Mouse (Mus musculus) macrophage (primary cell): ENCODE data around the gene A3galt2. TPM values are rescaled to one million over a fixed set of nuclear protein-coding genes. Genes with fewer than 3 reads are reported as not detected.

Experiments
- H3K27ac ChIP-seq: fragments of 350-480 bp; formaldehyde crosslinking; 2 replicates; pipeline ENCODE4 v1.9.0; 2021
- H3K36me3 ChIP-seq: fragments of 350-480 bp; formaldehyde crosslinking; 2 replicates; pipeline ENCODE4 v1.9.0; 2021; ENCODE audit errors: inconsistent target
- H3K4me3 ChIP-seq: fragments of 350-480 bp; formaldehyde crosslinking; 2 replicates; pipeline ENCODE4 v1.9.0; 2021; ENCODE audit errors: inconsistent target
- H3K79me2 ChIP-seq: fragments of 350-480 bp; formaldehyde crosslinking; 2 replicates; pipeline ENCODE4 v1.9.0; 2021; ENCODE audit errors: inconsistent target
- WGBS: methylation state at CpG from one replicate; pipeline ENCODE4 v1.1.7; 2026; ENCODE audit warnings: inconsistent platforms; ENCODE audit not compliant: missing documents; 5-methylcytosine and 5-hydroxymethylcytosine counted together
- polyA plus RNA-seq: library from polyadenylated mRNA; stranded (reverse); fragments of 250-400 nt; gene quantifications from 3 replicates; pipeline ENCODE4 v1.2.4, GENCODE M21; 2018; ENCODE audit warnings: inconsistent platforms

Gene A3galt2
- polyA plus RNA-seq, 1 experiment from 2014 or later, result not detected

DNA sequence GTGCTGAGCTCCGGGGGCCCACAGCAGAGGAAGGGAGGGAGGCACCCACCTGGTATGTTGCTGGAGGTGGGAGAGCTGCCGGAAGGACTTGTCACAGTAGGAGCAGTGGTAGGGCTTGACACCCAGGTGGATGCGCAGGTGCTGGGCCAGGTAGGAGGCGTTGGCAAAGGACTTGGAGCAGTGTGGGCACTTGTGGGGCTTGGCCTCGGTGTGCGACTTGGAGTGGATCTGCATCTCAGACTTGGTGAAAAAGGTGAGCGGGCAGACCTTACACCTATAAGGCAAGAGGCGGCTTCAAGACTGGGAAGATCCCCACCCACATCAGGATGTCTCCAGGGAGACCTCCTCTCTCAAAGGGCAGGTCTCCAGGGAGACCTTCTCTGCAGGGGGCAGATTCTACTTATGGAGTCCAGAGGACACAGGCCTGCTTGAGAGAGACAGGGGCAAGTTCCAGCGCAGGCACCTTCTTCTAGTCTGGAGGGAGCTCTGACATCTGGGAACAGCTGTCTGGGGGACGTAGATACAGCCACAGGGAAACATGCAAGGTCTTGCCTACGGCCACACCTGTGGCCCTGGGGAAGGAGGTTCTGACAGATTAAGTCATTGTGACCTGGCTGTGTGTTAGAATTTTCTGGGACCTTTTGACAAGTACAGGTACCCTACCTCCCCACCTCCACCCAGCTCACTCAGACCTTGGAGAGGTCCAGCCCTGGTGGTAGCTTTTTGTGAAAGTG is 30.9 kb downstream of the A3galt2 start:
- 93% methylated on average over 11 of the region's 11 CpGs for WGBS
- H3K27ac ChIP-seq, result no peak overlapping the region
- H3K4me3 ChIP-seq, result no peak overlapping the region
- no peaks in the 10 kb centered on the region for H3K79me2 ChIP-seq
- peaks cover 40% of the 10 kb centered on the region for H3K36me3 ChIP-seq

DNA sequence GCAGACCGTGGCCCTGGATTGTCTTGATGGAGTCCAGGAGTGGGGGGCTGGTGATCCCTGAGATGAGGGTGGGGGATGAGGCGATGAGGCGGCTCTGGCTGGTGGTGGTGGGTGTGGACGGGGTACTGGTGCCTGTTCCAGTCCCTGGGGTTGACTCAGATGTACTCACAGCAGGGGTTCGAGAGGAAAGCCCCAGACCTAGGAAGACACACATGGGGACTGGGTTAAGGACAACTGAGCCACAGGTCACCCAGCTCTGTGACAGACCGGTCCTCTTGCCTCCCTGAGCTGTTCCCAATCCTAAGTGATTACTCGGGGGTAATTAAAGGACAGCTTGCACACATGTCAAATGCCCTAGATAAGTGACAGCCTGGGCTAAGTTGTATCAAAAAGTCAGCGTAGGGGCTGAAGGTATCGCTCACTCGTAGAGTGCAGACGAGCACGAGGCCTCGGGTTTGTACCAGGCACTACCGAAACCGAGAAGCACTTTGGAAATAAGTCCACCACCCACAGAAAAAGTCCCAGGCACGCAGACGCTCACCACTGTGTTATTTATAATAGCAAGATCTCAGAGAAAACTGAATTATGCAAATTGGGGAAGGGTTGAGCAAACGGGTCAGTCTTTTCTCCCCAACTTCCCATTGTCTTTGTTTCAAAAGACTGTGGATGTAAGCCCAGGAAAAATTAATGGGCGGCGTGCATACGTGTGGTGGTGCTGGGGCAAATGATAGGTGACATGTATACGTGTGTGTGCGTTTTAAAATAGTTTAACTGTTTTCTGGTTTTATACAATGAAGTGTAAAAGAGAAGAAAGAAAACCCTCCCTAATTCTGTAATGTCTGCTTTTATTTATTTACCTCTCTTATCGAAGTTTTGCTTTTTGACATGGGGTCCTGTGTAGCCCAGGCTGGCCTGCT is 32.1 kb downstream of the A3galt2 start:
- Histone ChIP-seq H3K4me3 (no peak overlapping the region), H3K27ac (no peak overlapping the region), H3K36me3 (peaks cover 40% of the 10 kb centered on the region), H3K79me2 (no peaks in the 10 kb centered on the region; the same call in 1 of the 2 replicates)
- 94% methylated on average over 20 of the region's 24 CpGs for WGBS

DNA sequence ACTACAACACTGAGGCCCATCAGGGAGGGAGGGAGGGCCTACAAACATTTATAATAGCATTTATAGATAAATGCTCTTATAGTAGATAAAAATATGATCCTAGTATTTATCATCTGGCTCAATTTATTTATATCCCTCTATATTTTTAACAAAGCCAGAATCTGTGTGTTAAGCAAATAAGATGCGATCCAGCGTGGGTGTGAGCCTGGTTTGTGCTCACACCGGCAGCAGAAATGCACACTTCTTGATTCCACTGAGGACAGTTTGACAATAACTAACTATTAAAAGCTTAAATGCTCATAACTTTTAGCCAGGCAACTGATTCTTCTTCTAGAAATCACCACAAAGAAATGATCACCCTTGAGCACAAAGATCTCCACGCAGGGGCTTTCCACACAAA is 32.9 kb downstream of the A3galt2 start:
- H3K36me3 ChIP-seq, result peaks cover 39% of the 10 kb centered on the region
- H3K4me3 ChIP-seq, result no peak overlapping the region
- no peaks in the 10 kb centered on the region; the same call in 1 of the 2 replicates for H3K79me2 ChIP-seq
- 94% methylated on average over 4 of the region's 4 CpGs for WGBS
- H3K27ac ChIP-seq, result no peak overlapping the region

DNA sequence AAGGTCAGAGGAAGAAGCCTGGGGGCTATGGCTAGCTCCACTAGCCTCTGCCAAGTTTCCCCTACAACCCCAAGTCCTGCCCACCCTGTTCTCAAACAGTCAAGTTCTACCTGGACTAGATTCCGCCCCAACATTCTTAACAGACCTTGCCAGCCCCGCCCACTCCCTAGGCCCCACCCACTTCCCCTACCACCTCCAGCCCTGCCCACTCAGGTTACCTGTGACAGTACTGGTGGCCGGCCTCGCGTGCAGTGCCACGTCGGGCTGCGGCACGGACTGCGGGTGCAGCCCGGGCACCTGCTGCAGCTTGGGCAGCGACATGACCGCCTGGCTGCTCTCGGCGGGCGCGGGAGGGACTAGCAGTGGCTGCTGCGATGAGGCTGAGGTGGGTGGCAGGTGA is 34.5 kb downstream of the A3galt2 start:
- no peak overlapping the region for H3K27ac ChIP-seq
- WGBS, result 93% methylated on average over 18 of the region's 18 CpGs
- peaks cover 15% of the 10 kb centered on the region; the same call in 1 of the 2 replicates for H3K79me2 ChIP-seq
- peaks cover 26% of the 10 kb centered on the region for H3K36me3 ChIP-seq
- no peak overlapping the region for H3K4me3 ChIP-seq

DNA sequence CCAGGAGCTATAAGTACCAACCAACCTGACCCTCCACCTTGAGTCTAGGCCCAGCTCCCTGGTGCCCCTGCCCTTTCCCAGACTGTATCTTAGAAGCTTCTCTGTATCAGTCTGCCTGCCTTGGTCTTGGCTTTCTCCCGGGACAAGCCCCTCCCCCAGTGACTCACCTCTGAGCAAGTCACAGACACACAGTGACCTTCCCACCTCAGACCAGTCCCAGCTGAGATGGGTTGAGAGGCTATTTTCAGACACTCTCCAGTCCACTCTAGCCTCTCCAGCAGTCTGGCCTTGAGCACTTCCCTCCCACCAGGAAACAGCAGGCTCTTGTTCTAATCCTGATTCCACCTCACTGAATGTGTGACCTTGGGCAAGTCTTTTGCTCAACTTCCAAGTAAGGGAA is 38.5 kb downstream of the A3galt2 start:
- 44% methylated on average over 1 of the region's 1 CpGs for WGBS
- H3K4me3 ChIP-seq, result no peak overlapping the region
- H3K79me2 ChIP-seq, result peaks cover 36% of the 10 kb centered on the region; the same call in 1 of the 2 replicates
- H3K36me3 ChIP-seq, result no peaks in the 10 kb centered on the region
- no peak overlapping the region for H3K27ac ChIP-seq

DNA sequence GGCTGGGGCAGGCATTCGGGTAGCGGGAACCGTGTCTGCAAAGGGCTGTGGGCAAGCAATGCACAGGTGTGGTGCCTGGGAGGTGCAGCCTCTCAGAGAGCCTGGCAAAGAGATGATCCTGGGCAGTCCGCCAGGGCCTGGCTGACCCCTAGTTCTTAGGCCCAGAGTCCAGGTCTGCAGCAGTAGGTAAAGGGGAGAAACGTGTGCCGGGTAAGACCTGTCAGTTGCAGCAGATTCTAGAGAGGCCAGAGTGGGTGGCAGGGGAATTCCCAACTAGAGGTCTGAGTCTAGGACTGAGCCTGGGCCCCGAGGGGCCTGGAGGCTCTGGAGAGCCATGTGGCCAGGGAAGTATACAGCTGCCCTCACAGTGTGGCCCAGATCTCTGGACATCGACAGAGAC is 39.0 kb downstream of the A3galt2 start:
- no peaks in the 10 kb centered on the region for H3K36me3 ChIP-seq
- H3K27ac ChIP-seq, result no peak overlapping the region
- peaks cover 41% of the 10 kb centered on the region; the same call in 1 of the 2 replicates for H3K79me2 ChIP-seq
- no peak overlapping the region for H3K4me3 ChIP-seq
- 94% methylated on average over 8 of the region's 8 CpGs for WGBS

DNA sequence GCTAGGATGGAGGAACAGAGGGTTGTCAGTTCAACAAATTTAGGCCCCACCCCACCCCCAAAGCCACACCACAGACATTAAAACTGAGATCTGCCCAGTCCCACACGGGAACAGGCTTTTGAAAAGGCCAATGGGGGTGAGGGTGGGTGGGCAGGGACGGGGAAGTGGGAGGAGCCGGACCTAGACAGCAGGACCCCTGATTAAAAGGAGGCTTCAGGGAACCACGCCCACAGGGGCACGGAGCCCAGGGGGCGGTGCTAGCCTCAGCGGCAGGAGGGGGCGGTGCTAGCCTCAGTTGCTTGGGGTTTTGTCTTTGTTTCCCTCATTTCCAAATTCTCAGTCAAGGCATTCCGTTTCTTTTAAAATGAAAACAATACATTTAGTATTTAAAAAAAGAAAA is 40.4 kb downstream of the A3galt2 start:
- Histone ChIP-seq H3K27ac (no peak overlapping the region), H3K4me3 (no peak overlapping the region), H3K36me3 (no peaks in the 10 kb centered on the region), H3K79me2 (peaks cover 55% of the 10 kb centered on the region; the same call in 1 of the 2 replicates)
- 53% methylated on average over 9 of the region's 9 CpGs for WGBS

DNA sequence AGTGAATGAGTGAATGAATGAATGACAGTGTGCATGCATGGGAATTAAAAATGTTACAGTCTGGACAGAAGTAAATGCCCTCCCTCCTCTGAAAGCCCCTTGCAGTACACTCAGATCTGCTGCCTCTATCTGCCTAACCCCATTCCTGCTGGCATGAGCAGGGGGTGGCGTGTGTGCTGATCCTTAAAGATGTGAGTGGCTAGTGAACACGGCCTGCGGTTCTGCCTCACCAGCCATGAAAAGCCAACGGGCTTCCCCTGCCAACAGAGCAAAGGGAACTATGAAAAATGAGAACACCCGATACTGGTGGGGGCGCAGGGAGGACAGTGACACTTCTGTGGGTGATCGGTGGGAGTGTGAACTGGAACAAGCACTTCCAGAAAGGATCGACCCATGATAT is 41.6 kb downstream of the A3galt2 start:
- Histone ChIP-seq H3K79me2 (peaks cover 67% of the 10 kb centered on the region; the same call in 1 of the 2 replicates), H3K36me3 (no peaks in the 10 kb centered on the region), H3K4me3 (no peak overlapping the region), H3K27ac (no peak overlapping the region)
- 52% methylated on average over 8 of the region's 8 CpGs for WGBS

DNA sequence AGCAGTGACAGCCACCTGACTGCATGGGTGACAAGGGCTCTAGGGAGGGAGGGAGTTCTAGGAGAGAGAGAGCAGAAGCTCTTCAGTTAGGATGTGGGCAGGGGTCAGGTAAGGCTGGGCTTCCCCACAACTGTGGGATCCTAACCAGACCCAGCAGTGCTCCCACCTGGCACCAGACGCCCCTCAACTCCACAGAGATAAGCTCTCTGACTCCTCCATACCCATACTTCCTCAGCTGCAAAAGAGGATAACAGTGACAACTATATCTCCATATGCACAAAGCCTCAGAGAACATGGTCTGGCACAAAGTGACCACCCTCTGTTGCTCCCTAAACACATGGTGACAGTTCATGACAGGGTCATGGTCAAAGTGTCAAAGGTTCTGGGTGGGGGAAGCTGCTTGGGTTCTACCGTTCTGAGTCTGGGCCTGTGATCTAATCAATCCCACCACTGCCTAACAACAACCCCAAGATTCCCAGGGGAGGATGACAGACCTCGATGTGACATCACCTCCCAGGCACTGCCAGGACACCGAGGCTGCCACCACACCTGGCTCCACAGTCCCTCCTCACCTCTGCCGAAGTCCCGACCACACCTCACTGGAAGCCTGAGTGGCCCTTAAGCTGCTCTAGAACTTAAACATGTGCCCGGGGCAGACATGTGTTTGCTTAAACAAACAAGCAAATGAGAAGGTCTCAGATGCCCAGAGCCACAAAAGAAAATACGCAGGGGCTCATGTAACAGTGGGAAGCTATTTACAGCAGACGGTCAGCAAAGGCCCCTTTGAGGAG is 46.7 kb downstream of the A3galt2 start:
- Histone ChIP-seq H3K27ac (no peak overlapping the region), H3K79me2 (peaks cover 81% of the 10 kb centered on the region), H3K36me3 (no peaks in the 10 kb centered on the region), H3K4me3 (no peak overlapping the region)
- 92% methylated on average over 9 of the region's 9 CpGs for WGBS

DNA sequence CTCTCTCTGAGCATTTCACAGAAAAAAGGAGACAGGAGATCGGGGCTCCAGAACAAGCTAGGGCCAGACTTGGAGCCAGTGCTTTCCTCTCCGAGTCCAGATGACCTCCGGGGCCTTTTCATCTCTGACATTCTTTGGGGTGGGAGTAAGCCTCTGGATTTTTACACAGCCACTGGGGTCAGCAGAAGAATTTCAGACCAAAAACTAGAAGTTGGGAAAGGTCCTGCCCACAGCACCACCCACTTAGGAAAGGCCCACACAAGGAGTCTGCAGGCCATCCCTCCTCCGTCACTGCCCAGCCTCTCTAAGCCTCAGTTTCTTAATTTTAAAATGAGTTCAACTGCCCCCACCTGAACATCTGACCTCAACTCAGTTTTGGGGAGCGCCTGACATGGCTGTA is 48.4 kb downstream of the A3galt2 start:
- 93% methylated on average over 5 of the region's 5 CpGs for WGBS
- peaks cover 69% of the 10 kb centered on the region for H3K79me2 ChIP-seq
- no peaks in the 10 kb centered on the region for H3K36me3 ChIP-seq
- no peak overlapping the region for H3K27ac ChIP-seq
- H3K4me3 ChIP-seq, result no peak overlapping the region

DNA sequence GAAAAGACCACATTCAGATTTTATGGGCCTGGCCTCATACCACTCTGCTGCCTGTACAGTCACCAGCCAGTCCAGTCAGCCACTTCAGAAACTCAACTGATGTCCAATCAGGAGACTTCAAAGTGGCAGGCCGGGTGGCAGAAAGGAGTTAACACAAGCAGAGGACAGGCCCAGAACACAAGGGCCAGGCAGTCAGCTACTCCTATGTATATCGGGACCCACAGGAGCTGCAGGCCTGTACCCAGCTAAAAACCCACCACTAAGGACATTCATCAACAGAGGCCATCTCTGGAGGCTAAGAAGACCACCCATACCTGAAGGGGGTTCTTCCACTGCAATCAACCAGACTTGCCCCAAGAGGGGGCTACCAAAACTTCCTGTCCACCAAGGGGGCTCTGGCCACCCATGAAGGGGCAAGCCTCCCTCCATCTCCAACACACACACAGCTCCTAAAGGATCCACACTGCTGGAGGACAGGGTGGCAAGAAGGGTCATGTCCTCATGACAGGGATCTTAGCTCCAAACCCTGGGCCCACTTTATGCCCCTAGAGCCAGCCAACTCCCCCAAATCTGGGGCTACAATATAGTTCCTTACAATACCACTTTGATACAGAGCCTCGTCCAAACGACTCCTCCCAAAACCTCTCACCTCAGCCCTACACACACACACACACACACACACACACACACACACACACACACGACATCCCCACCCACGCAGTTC is 49.4 kb downstream of the A3galt2 start:
- Histone ChIP-seq H3K36me3 (no peaks in the 10 kb centered on the region), H3K27ac (peak overlapping the region; percentile 67), H3K4me3 (peak overlapping the region; percentile 80), H3K79me2 (peaks cover 59% of the 10 kb centered on the region)
- 28% methylated on average over 5 of the region's 6 CpGs for WGBS

DNA sequence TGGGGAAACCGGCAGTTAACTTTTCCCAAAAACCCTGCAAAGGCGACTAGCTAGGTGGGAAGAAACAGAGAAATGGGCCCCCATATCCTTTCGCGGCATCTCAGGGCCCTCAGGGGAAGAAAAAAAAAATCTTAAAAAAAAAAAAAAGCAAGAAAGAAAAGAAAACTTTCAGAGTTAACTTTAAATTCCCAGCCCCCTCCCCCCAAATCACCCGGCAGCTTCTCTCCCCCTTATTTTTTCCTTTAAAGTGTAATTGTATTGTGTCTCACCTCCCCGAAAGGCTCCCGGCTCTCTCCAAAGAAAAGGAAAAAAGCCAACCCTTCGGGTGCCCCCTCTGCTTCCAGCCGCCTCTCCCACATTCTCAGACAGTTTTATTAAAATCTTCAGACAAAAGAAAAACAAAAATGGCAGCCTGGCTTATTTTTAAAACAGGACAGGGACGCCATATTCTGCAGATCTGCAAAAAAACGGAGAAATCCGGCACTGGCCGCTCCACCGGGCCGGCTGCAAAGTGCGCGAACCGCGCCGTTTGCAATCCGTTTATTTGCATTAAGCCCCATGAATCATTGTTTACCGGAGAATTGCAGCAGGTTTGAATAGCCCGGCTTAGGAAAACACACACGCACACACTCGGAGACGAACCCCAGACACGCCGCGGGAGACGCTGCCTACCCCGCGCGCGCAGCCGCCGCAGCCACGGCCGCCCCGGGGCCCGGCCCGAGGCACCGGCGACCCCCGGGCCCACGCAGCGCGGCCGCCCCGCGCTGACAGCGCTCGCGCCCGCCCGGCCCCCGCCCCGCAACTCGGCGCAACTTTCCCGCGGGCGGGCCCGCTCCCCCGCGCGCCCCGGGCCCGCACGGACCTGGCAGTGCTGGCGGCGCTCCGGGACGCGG is 50.2 kb downstream of the A3galt2 start:
- Histone ChIP-seq H3K4me3 (peak overlapping the region; percentile 80), H3K27ac (peak overlapping the region; percentile 67), H3K79me2 (peaks cover 51% of the 10 kb centered on the region), H3K36me3 (no peaks in the 10 kb centered on the region)
- 1% methylated on average over 61 of the region's 74 CpGs for WGBS
